Mouse (Mus musculus): Measurements from ENCODE around the gene Ddx3x. TPM values are rescaled to one million over a fixed set of nuclear protein-coding genes. Genes with fewer than 3 reads are reported as not detected.
A peak's percentile ranks its signal among the peaks of the same experiment; 100 is the strongest.

Gene Ddx3x
- total and polyA plus RNA-seq, 2 experiments from 2014 or later: 109 to 120 TPM

DNA sequence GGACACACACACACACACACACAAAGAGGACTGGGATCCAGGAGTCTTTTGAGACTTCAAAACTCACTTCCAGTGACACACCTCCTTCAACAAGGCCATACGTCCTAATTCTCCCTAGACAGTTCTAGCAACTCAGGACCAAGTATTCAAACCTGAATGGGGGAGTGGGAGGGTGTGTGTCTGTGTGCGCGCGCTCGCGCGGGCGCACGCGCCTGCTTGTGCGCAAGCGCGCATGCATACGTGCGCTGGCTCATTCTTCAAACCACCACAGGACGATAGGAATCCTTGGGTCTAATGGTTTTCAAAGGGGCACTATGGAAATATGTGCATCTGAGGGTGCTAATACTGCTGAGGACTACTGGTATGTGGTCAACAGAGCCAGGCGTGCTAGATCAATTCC is 1.8 kb upstream of the Ddx3x start:
- DNase-seq (ENCODE audit: low spot score): no peak

DNA sequence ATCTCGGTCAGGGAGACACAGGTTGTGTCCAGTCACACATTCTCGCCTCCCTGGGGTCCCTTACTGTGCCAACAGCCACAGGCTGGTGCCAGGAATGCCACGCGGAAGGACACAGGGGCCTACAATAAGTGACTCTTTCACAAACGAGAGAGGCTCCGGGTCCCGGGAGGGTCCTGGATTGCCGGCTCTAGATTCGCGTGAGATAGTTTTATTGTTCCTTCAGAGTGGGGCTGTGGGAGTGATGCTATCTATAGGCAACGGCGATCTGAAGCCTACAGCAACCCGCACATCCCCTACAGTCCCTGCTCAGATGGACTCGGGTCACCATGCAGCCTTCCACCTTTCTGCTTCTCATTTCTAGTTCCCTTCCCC is 747 bp upstream of the Ddx3x start:
- no peaks in the 10 kb centered on the region for H3K4me1 ChIP-seq (ENCODE audit: insufficient read depth, low read length)
- TF ChIP-seq CTCF (IDR thresholded peaks at IDR 0.05): no peak
- H3K9me3 ChIP-seq (ENCODE audit: low read length): no peaks in the 10 kb centered on the region
- peak; percentile 64 for DNase-seq (ENCODE audit: low spot score)
- WGBS: 3% methylated on average over 14 of the region's 14 CpGs
- H3K36me3 ChIP-seq (ENCODE audit: insufficient read depth, low read length): no peaks in the 10 kb centered on the region
- H3K4me3 ChIP-seq (ENCODE audit: low read depth, low read length): peak overlapping the region; percentile 84
- no peak for ATAC-seq (ENCODE audit: low FRiP score)
- no peaks in the 10 kb centered on the region for H3K27me3 ChIP-seq (ENCODE audit: insufficient read depth, low read length)
- H3K9ac ChIP-seq (replicated peaks; ENCODE audit: low read length, poor library complexity, severe bottlenecking): peak overlapping the region; percentile 95
- peak overlapping the region; percentile 64 for H3K4me2 ChIP-seq (ENCODE audit: low read depth, low read length, poor library complexity, severe bottlenecking)
- H3K27ac ChIP-seq (ENCODE audit: low read depth, low read length): peak overlapping the region; percentile 99

More for the DNA sequence above, 1.8 kb upstream of the Ddx3x start:
- Histone ChIP-seq H3K27ac (ENCODE audit: low read depth, low read length) (no peak overlapping the region), H3K27me3 (ENCODE audit: insufficient read depth, low read length) (no peaks in the 10 kb centered on the region), H3K9ac (replicated peaks; ENCODE audit: low read length, poor library complexity, severe bottlenecking) (no peak overlapping the region), H3K4me2 (ENCODE audit: low read depth, low read length, poor library complexity, severe bottlenecking) (no peak overlapping the region), H3K36me3 (ENCODE audit: insufficient read depth, low read length) (no peaks in the 10 kb centered on the region), H3K9me3 (ENCODE audit: low read length) (no peaks in the 10 kb centered on the region), H3K4me3 (ENCODE audit: low read depth, low read length) (no peak overlapping the region), H3K4me1 (ENCODE audit: insufficient read depth, low read length) (no peaks in the 10 kb centered on the region)
- no peak for TF ChIP-seq CTCF (IDR thresholded peaks at IDR 0.05)
- 70% methylated on average over 17 of the region's 17 CpGs for WGBS
- ATAC-seq (ENCODE audit: low FRiP score): no peak

DNA sequence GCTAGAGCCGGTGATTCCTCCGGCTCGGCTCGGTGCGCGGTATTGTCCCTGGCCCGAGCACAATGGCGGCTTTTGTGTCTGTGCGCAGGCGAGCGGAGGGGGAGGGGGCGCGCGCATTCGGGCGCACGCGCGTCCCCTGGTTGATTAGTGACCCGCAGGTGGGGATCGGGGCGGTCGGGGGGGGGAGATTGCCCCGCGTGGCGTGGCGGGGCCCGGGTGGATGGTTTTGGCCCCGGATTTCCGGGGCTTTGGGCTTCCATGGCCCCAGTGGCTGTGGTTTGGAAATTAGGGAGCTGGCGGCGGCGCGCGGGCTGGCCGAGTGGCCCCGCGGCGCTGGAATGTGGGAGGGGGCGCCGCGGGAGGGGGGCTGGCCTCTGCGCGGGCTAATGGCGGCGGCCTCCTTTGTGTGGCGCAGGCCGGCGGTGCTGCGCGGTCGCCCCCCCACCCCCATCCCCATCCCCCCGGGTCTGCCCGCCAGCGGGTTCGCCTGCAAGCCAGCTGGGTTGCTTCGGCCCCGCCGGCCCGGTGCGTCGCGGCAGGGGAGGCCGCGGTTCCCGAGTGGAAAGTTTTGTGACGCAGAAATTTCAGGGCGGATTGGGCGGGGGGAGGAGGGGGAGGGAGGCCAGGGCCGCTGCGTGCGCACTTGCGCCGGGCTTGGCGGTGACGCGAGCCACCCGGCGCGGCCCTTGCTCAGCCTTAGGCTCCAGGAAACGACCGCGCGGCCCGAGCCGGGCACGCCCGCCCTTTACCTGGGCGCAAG is 739 bp downstream of the Ddx3x start:
- TF ChIP-seq CTCF (IDR thresholded peaks at IDR 0.05): no peak
- Histone ChIP-seq H3K4me1 (ENCODE audit: insufficient read depth, low read length) (no peaks in the 10 kb centered on the region), H3K36me3 (ENCODE audit: insufficient read depth, low read length) (no peaks in the 10 kb centered on the region), H3K9ac (replicated peaks; ENCODE audit: low read length, poor library complexity, severe bottlenecking) (peak overlapping the region; percentile 95), H3K27ac (ENCODE audit: low read depth, low read length) (peak overlapping the region; percentile 99), H3K27me3 (ENCODE audit: insufficient read depth, low read length) (no peaks in the 10 kb centered on the region), H3K4me3 (ENCODE audit: low read depth, low read length) (peak overlapping the region; percentile 84), H3K4me2 (ENCODE audit: low read depth, low read length, poor library complexity, severe bottlenecking) (peak overlapping the region; percentile 64), H3K9me3 (ENCODE audit: low read length) (no peaks in the 10 kb centered on the region)
- peak; percentile 74 for DNase-seq (ENCODE audit: low spot score)
- WGBS: under 1% methylated on average over 45 of the region's 89 CpGs
- ATAC-seq (ENCODE audit: low FRiP score): peak; percentile 78

DNA sequence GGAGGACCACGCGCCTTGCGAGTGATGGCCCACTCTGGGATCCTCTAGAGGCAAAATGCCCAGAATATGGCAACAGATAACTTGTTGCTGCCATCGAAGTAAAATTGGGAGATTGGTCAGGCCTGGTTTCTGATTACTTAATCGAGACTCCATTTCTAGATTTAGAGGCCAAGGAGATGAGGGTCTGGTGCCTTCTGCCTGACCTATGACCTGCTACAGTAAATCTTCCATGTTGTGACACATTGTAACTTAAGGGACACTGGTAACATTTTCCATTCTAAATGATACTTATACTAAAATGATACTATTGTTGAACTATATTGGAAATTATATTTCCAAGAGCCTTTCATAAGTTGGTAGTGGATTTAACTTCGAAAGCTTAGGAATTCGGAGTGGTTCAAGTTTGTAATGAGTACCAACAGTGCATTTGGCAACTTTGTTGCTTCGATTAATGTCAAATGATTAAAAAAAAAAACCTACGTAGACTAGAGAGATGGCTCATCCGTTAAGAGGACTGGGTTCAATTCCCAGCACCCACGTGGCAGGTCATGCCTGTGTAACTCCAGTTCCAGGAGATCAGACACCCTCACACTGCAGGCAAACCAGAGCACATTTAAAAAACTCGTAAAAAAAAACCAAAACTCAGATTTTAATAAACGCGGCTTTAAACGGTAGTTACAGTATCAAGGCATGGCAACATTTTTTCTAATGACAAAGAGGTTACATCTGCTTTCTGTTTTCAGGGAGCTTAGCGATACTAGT is 1.5 kb downstream of the Ddx3x start:
- no peak for DNase-seq (ENCODE audit: low spot score)
- no peak for TF ChIP-seq CTCF (IDR thresholded peaks at IDR 0.05)
- H3K4me2 ChIP-seq (ENCODE audit: low read depth, low read length, poor library complexity, severe bottlenecking): peak overlapping the region; percentile 64
- WGBS: 11% methylated on average over 16 of the region's 16 CpGs
- H3K27me3 ChIP-seq (ENCODE audit: insufficient read depth, low read length): no peaks in the 10 kb centered on the region
- no peaks in the 10 kb centered on the region for H3K4me1 ChIP-seq (ENCODE audit: insufficient read depth, low read length)
- no peaks in the 10 kb centered on the region for H3K9me3 ChIP-seq (ENCODE audit: low read length)
- H3K27ac ChIP-seq (ENCODE audit: low read depth, low read length): peak overlapping the region; percentile 99
- ATAC-seq (ENCODE audit: low FRiP score): no peak
- peak overlapping the region; percentile 84 for H3K4me3 ChIP-seq (ENCODE audit: low read depth, low read length)
- H3K36me3 ChIP-seq (ENCODE audit: insufficient read depth, low read length): no peaks in the 10 kb centered on the region
- H3K9ac ChIP-seq (replicated peaks; ENCODE audit: low read length, poor library complexity, severe bottlenecking): peak overlapping the region; percentile 95

- peaks cover 9% of the 10 kb centered on the region for H3K36me3 ChIP-seq (ENCODE audit: insufficient read depth, low read length)
- no peak overlapping the region for H3K4me2 ChIP-seq (ENCODE audit: low read depth, low read length, poor library complexity, severe bottlenecking)
- TF ChIP-seq CTCF (IDR thresholded peaks at IDR 0.05): no peak
- no peak overlapping the region for H3K4me3 ChIP-seq (ENCODE audit: low read depth, low read length)
- ATAC-seq (ENCODE audit: low FRiP score) (no peak), DNase-seq (ENCODE audit: low spot score) (no peak)
- no peaks in the 10 kb centered on the region for H3K27me3 ChIP-seq (ENCODE audit: insufficient read depth, low read length)
- H3K9ac ChIP-seq (replicated peaks; ENCODE audit: low read length, poor library complexity, severe bottlenecking): no peak overlapping the region
- no peak overlapping the region for H3K27ac ChIP-seq (ENCODE audit: low read depth, low read length)
- no peaks in the 10 kb centered on the region for H3K9me3 ChIP-seq (ENCODE audit: low read length)
- 59% methylated on average over 4 of the region's 4 CpGs for WGBS
- H3K4me1 ChIP-seq (ENCODE audit: insufficient read depth, low read length): no peaks in the 10 kb centered on the region
Observed at GRCm38 (mm10) chrX:13285772-13286171, 5.0 kb downstream of the Ddx3x start.

All from midbrain, postnatal 0 days (tissue).